Mouse (Mus musculus): Measurements from ENCODE around the gene Pros1. TPM values are rescaled to one million over a fixed set of nuclear protein-coding genes. Genes with fewer than 3 reads are reported as not detected.

The Pros1 gene
- polyA plus RNA-seq (2012; ENCODE audit: insufficient read depth, insufficient read length, missing spikeins), result 56.7 and 60.1 TPM in 2 replicates

GRCm38 (mm10) chr16:62854191-62855068, at the start of gene Pros1:
Gene Pros1, plus strand, starts transcription at chr16:62854307.
- H3K27ac ChIP-seq (ENCODE audit: insufficient read depth, low read depth, low read length), result peak within 1 kb of the TSS; percentile 57
- H3K4me1 ChIP-seq (ENCODE audit: control insufficient read depth, insufficient read depth, low read length), result peaks cover 21% of the 10 kb centered on the region
- TF ChIP-seq CTCF (IDR thresholded peaks at IDR 0.05; ENCODE audit: low read depth, low read length), result no peak
- no peak for TF ChIP-seq POLR2A (IDR thresholded peaks at IDR 0.05; ENCODE audit: borderline replicate concordance, low read depth, low read length)
- peak within 1 kb of the TSS; percentile 86 for H3K4me3 ChIP-seq (ENCODE audit: insufficient read depth, low read length)

- TF ChIP-seq POLR2A (IDR thresholded peaks at IDR 0.05; ENCODE audit: borderline replicate concordance, low read depth, low read length) (no peak), CTCF (IDR thresholded peaks at IDR 0.05; ENCODE audit: low read depth, low read length) (no peak)
- H3K4me1 ChIP-seq (ENCODE audit: control insufficient read depth, insufficient read depth, low read length), result peaks cover 9% of the 10 kb centered on the region
- no peak overlapping the region for H3K27ac ChIP-seq (ENCODE audit: insufficient read depth, low read depth, low read length)
- no peak overlapping the region for H3K4me3 ChIP-seq (ENCODE audit: insufficient read depth, low read length)
Observed at GRCm38 (mm10) chr16:62804621-62805020, 49.5 kb upstream of the Pros1 start.

GRCm38 (mm10) chr16:62807249-62807979, 46.7 kb upstream of the Pros1 start:
- no peak for TF ChIP-seq CTCF (IDR thresholded peaks at IDR 0.05; ENCODE audit: low read depth, low read length)
- no peak for TF ChIP-seq POLR2A (IDR thresholded peaks at IDR 0.05; ENCODE audit: borderline replicate concordance, low read depth, low read length)
- no peak overlapping the region for H3K4me3 ChIP-seq (ENCODE audit: insufficient read depth, low read length)
- no peak overlapping the region for H3K27ac ChIP-seq (ENCODE audit: insufficient read depth, low read depth, low read length)
- peaks cover 9% of the 10 kb centered on the region for H3K4me1 ChIP-seq (ENCODE audit: control insufficient read depth, insufficient read depth, low read length)

- Histone ChIP-seq H3K4me3 (ENCODE audit: insufficient read depth, low read length) (no peak overlapping the region), H3K27ac (ENCODE audit: insufficient read depth, low read depth, low read length) (no peak overlapping the region), H3K4me1 (ENCODE audit: control insufficient read depth, insufficient read depth, low read length) (peaks cover 4% of the 10 kb centered on the region)
- TF ChIP-seq POLR2A (IDR thresholded peaks at IDR 0.05; ENCODE audit: borderline replicate concordance, low read depth, low read length) (no peak), CTCF (IDR thresholded peaks at IDR 0.05; ENCODE audit: low read depth, low read length) (no peak)
Observed at GRCm38 (mm10) chr16:62810855-62811254, 43.3 kb upstream of the Pros1 start.

DNA sequence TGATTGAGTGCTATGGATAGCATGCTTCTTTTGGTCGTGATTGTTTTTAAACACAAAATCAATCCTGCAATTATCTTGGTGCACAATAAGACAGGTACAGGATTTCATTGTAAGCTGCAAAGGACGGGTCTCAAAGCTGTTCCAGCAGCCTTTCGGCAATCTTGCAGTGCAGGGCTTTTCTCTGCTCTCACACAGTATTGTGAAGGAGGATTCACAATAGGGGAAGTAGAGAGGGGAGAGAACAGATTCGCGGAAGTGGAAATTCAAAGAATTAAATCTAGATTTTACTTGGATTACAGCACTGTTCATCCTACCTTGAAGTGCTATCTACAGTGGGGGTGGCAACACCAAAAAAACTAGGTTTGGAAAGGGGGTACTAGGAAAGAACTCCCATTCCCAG, 40.3 kb upstream of the Pros1 start:
- H3K4me1 ChIP-seq (ENCODE audit: control insufficient read depth, insufficient read depth, low read length), result no peaks in the 10 kb centered on the region
- H3K4me3 ChIP-seq (ENCODE audit: insufficient read depth, low read length), result no peak overlapping the region
- H3K27ac ChIP-seq (ENCODE audit: insufficient read depth, low read depth, low read length), result no peak overlapping the region
- TF ChIP-seq CTCF (IDR thresholded peaks at IDR 0.05; ENCODE audit: low read depth, low read length) (no peak), POLR2A (IDR thresholded peaks at IDR 0.05; ENCODE audit: borderline replicate concordance, low read depth, low read length) (no peak)

- TF ChIP-seq POLR2A (IDR thresholded peaks at IDR 0.05; ENCODE audit: borderline replicate concordance, low read depth, low read length) (no peak), CTCF (IDR thresholded peaks at IDR 0.05; ENCODE audit: low read depth, low read length) (no peak)
- no peaks in the 10 kb centered on the region for H3K4me1 ChIP-seq (ENCODE audit: control insufficient read depth, insufficient read depth, low read length)
- H3K4me3 ChIP-seq (ENCODE audit: insufficient read depth, low read length), result no peak within 1 kb of the TSS
- H3K27ac ChIP-seq (ENCODE audit: insufficient read depth, low read depth, low read length), result no peak within 1 kb of the TSS
Observed at GRCm38 (mm10) chr16:62814491-62814890, 39.6 kb upstream of the Pros1 start, which contains the start of gene Stx19. Gene Stx19, plus strand, starts transcription at chr16:62814676.

DNA sequence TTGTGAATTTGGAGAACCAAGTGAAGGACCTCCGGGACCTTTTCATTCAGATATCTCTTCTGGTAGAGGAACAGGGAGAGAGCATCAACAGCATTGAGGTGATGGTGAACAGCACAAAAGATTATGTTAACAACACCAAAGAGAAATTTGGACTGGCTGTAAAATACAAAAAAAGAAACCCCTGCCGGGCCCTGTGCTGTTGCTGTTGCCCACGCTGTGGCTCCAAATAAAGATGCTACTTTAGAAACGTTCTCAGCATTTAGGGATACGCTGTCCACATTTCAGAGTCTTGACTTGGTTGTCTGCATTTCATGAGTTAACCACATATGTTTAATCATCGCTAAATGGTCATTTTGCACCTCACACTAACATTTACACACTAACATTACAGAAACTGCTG, 31.6 kb upstream of the Pros1 start:
- no peak for TF ChIP-seq CTCF (IDR thresholded peaks at IDR 0.05; ENCODE audit: low read depth, low read length)
- no peak for TF ChIP-seq POLR2A (IDR thresholded peaks at IDR 0.05; ENCODE audit: borderline replicate concordance, low read depth, low read length)
- Histone ChIP-seq H3K4me3 (ENCODE audit: insufficient read depth, low read length) (no peak overlapping the region), H3K4me1 (ENCODE audit: control insufficient read depth, insufficient read depth, low read length) (peaks cover 5% of the 10 kb centered on the region), H3K27ac (ENCODE audit: insufficient read depth, low read depth, low read length) (no peak overlapping the region)

DNA sequence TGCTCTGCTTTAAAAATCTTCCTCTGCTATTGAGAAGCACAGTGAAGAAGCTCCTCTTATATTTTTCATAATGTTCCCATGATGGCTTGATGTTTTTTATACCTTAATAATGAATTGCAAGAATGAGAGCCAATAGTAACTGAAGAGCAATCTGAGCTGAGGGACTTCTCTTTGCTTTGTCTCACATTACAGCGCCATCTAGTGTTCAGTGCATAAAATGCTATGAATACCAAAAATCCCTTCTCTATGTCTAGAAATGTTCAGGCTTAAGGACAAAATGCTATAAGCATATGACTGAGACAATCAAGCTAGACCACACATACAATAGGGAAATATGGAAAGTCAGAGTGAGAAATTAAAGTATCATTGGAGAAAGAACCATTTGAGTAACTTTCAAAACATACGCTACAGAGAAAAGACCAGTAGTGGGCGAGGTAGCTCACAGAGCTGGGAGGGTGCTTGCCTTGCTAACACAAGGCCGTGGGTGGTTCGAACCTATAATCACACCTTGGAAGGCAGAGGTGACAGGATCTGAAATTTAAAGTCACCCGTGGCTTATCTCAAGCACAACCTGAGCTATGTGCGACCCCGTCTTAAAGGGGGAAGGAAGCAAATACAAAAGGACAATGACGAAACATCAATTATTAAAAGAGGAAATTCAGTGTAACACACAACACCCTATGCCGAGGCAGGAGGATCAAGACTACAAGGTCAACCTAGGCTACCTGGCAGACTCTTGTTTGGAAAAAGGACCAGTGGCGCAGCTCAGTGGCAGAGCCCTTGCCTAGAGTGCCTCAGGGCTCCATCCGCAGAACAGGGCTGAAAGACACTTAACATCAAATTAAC, 27.7 kb upstream of the Pros1 start:
- Histone ChIP-seq H3K4me1 (ENCODE audit: control insufficient read depth, insufficient read depth, low read length) (peaks cover 5% of the 10 kb centered on the region), H3K4me3 (ENCODE audit: insufficient read depth, low read length) (no peak overlapping the region), H3K27ac (ENCODE audit: insufficient read depth, low read depth, low read length) (no peak overlapping the region)
- TF ChIP-seq CTCF (IDR thresholded peaks at IDR 0.05; ENCODE audit: low read depth, low read length) (peak; percentile 37), POLR2A (IDR thresholded peaks at IDR 0.05; ENCODE audit: borderline replicate concordance, low read depth, low read length) (no peak)

DNA sequence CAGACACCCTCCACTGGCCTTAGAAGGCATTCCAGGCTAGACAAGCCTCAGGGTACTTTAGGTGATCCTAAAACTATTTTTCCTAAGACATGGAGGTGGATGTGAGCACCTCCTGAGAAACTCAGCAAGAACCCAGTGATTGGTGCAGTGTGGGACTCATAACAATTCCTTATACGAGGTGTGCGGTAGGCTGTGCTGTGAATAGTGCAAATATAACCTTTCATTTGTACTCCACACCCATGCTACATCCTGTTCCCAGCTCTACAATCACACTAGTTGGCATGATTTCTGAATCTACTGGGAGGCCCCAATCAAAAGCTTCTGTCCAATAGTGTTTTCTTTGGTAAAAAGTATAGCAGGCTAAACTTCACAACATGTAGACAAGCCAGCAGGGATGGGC, 22.1 kb upstream of the Pros1 start:
- TF ChIP-seq POLR2A (IDR thresholded peaks at IDR 0.05; ENCODE audit: borderline replicate concordance, low read depth, low read length) (no peak), CTCF (IDR thresholded peaks at IDR 0.05; ENCODE audit: low read depth, low read length) (no peak)
- no peak overlapping the region for H3K4me3 ChIP-seq (ENCODE audit: insufficient read depth, low read length)
- H3K4me1 ChIP-seq (ENCODE audit: control insufficient read depth, insufficient read depth, low read length), result no peaks in the 10 kb centered on the region
- H3K27ac ChIP-seq (ENCODE audit: insufficient read depth, low read depth, low read length), result no peak overlapping the region

All from bone marrow macrophage, adult 2 months (primary cell).